Mouse (Mus musculus): ENCODE data around the gene Mxra7.
A peak's percentile ranks its signal among the peaks of the same experiment; 100 is the strongest.

Gene Mxra7

GRCm38 (mm10) chr11:116814884-116815415, 12.9 kb downstream of the Mxra7 start:
- DNase-seq, result no peak

- peak; percentile 38 for DNase-seq
Observed at GRCm38 (mm10) chr11:116814076-116814883, 13.6 kb downstream of the Mxra7 start.

- DNase-seq, result peak; percentile 34
Observed at GRCm38 (mm10) chr11:116813610-116814009, 14.2 kb downstream of the Mxra7 start.

GRCm38 (mm10) chr11:116812793-116813529, 14.9 kb downstream of the Mxra7 start:
- DNase-seq, result peak; percentile 58

DNA sequence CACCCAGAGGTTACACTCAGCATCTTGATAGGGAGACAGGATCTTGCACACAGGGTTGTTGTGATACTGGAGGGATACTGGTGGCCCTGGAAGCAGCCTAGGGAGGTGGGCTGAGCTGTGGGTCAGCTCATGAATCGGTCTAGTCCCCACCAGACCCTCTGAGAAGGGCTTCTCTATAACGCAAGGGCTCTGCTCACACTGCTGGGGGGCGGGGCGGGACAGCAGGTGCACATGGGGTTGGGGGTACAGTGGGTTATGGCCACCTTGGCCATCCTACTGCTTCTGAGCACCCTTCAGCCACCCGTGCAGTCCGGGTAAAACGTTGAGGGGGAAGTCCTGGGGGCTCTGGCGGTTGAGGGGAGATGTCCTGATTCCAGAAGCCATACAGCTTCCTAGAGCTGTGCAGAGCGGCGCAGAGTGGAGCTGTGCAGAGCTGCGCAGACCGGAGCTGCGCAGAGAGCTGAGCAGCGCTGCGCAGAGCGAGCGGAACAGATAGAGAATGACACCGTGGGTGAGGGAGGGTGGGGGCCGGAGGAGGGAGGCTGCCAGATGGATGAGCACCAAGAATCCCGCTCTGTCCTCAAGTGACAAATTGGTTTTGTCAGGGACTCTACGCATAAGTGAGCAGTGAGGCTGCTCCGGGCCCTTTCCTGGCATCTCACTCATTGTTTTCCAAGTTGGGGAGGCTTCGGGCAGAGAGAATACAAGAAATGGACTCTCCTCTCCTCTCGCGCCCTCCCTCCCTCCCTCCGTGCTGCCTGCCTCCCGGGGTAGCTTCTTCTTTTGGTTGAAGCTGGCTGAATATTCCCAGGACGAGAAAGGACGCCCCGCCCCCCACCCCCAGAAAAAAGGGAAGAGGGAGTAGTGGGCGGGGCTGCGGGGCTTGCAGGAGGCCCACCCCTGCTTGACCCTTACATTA, 16.6 kb downstream of the Mxra7 start:
- DNase-seq, result peak; percentile 88

- no peak for DNase-seq
Observed at GRCm38 (mm10) chr11:116810528-116810927, 17.3 kb downstream of the Mxra7 start.

GRCm38 (mm10) chr11:116809520-116809919, 18.3 kb downstream of the Mxra7 start:
- peak; percentile 42 for DNase-seq

DNA sequence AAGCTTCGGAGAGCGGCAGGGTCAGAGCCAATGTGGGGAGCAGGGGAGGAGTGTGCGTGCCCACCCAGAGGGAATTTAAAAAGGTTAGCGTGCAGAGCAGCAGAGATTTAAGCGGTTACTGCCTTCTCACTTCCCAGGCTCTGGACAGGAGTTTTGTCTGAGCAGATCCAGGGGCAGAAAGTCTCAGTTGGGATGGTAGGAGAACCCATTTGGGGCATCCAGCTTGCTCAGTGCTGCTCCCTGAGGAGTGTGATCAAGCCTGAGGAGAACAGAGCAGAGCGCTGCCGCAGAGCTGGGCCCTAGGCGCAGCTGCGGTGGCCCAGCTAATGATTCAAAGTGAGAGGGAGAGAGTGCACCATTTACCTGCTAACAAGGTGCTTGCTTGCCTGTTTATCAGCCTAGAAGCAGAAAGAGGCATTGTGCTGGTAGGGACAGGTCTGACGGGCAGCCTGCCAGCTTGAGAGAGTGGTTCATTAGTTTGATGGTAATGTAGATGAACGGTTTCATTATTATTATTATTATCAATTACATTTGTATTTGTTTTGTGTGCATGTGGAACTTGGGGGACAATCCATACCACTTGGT, 18.9 kb downstream of the Mxra7 start:
- no peak for DNase-seq

DNA sequence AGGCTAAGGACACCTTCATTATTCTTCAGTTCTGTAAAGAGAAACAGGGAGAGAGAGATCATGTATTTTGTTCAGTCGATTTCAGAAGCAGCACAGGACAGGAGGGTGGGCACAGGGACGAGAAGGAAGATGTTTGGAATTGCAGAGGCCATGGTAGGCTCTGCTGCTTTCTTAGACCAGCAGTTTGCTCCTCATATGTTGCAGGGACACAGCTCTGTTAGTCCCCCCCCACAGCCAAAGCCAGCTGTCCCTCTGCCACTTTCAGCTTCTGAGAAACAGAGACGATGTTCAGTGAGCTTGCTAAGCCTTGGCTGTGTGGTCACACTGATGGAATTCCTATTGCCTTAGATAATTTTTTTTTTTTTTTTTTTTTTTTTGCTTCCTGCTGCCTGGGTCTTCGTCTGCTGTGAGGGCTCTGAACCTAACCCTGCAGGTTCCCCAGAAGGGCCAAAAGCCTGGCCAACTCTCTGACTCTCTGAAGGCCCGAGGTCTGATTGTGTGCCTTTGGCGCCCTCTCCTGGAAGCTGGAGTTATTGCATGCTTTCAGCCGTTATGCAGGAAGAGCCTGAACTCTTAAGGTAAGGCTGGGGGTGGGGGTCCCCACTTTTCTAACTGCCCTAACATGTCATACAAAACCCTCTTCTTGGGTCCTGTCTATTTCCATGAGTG, 19.8 kb downstream of the Mxra7 start:
- DNase-seq, result peak; percentile 83

DNA sequence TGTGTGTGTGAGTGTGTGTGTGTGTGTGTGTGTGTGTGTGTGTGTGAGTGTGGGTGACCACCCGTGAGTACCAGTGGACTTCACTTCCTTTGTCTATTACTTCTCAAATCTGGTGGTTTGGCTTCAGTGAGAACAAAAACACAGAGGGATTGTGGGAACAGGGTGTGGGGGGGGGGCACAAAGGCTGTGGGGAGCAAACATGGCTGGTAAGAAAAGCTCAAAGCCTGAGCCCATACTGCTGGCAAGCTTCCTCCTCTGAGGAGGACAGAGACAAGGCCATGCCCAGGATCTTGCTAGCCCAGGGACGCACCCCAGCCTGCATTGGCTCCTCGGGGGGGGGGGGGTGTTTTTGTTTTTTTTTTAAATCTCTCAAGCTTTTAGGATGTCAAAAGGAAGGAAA, 20.3 kb downstream of the Mxra7 start:
- DNase-seq, result no peak

DNA sequence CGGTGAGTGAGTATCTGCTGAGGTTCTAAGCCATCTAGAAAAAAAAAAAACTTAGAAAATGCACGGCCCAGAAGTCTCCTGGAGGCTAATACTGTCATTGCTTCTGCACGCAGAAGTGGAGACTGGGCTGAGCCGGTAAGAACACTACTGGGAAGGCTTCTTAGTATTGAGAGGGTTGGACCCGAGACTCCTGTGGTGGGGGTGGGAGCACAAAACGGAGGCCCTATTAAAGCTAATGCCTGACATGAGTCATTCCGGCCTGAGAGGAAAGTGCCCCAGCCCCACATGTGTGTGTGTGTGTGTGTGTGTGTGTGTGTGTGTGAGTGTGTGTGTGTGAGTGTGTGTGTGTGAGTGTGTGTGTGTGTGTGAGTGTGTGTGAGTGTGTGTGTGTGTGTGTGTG, 20.7 kb downstream of the Mxra7 start:
- DNase-seq, result no peak

DNA sequence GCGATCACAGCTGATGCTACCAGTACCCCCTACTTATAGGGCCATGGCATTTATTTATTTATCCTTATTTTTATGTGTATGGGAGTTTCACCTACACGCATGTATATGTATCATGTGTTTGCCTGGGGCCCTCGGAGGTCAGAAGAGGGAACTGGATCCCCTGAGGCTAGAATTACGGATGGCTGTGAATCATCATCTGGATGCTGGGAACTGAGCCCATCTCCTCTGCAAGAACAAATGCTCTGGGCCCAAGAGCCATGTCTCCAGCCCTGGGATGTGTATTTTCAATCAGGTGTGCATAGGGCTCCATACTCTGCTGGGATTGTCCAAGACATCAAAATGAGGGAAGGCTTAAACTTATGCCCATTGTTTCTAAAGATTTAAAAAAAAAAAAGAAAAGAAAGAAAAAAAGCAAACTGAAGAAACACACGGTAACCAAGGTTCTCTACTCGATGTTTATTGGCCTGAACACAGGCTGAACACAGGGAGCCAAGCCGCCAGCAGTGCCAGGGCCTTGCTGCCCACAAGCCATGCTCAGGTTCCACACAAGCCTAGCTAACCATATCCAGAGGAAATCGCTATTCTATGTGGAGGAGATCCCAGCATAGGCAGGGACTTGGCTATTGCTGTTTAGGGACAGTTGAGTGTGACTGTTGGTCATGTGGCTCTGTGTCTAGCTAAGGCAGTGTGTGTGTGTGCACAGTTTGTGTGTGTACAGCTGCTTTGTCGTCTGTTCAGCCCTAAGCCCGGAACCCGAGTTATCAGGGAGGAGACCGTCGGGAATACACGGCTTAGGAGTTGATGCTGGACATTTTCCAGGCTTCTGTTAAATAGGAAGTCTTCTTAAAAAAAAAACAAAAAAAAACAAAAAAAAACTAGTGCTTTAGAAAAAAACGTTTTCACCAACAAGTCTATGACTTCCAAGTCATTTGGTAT, 21.4 kb downstream of the Mxra7 start:
- DNase-seq, result no peak

DNA sequence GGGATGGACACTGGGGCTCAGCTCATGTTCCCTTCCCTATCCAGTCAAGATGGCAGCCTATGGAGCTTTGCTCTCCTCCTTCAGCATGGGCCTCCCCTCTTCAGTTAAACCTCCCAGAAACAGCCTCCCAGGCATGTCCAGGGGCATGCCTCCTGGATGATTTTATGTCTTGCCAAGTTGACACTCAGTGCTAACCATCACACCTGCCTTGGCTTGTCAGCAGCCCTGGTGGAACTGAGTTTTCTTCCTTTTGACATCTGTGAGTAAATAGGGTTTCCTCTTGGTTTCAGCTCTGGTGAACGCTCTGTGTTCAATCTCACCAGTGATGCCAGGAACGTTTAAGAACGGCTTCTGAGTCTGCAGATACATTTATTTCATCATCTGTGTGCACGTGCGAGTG, 25.1 kb downstream of the Mxra7 start:
- no peak for DNase-seq

DNA sequence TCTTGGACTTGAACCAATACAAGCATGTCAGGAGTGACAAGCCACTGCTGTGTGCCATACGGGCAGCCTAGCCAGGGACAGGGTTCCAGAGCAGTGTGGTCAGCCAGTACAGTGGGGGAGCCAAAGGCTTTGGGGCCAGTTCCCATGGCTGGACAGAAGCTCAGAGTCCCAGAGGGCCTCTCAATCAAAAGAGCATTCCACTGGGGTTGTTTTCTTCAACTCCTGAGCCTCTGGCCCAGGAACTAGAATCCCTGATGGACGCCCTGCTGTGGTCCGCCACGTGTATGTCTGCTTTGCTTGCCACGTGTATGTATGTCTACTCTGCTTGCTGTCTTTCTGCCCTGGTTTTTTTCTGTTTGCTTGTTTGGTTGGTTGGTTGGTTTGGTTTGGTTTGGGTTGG, 26.7 kb downstream of the Mxra7 start:
- DNase-seq, result no peak

DNA sequence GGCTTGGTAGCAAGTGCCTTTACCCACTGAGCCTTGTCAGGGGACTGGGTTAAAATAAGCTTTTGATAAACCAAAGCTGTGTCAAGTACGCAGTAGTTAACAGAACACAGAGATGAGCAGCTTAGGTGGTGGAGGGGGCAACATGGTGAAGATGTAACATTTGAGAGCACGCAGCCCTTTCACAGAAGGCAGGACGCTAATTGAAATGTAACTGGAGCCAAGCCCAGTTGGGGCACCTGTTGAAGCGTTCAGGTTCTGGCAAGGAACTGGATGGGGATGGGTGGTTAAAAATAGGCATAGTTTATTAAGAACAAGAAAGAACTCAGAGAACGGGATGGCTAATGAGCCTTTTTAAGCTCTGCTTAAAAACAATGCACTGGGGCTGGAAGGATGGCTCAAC, 28.5 kb downstream of the Mxra7 start:
- DNase-seq, result no peak

GRCm38 (mm10) chr11:116784221-116784620, 43.6 kb downstream of the Mxra7 start:
- no peak for DNase-seq

DNA sequence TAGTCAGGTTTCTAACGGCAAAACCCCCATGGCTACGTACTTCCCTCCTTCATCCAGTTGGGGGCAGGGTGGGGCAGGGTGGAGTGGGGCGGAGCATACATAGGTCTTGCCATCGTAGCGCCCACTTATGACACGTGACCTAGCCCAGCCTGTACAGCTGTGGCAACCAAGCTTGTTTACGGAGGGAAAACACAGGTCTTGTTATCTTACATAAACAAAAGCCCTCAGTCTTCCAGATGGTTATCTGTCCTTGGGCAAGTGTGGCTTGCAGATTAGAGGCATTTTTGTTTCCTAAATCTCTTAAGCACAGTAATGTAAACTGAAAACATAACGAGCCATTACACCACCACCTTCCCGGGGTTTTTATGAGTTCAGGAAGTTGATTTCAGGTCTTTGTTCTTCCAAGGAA, 45.1 kb downstream of the Mxra7 start:
- no peak for DNase-seq

DNA sequence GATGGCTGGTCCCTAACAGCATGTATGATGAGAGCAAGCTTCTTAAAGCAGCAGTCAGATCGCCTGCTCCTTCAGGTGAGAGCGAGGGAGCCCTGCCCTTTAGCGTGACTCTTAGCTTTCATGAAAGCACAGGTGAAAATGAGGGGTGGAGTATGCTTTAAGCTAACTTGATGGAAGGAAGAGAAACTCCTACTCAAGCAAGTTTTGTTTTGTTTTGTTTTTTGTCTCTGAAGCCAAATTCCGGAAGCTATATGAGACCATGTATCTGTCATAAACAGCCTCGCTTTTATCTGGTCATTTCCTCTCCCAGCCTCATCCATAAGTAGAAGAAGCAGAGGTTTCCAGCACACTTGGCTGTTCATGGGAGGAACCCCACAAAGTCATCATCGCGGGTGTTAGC, 52.4 kb downstream of the Mxra7 start, which contains the start of gene St6galnac1:
St6galnac1 (minus strand) TSS at position 101 of the 400 bp plus-strand sequence.
- no peak for DNase-seq

- no peak for DNase-seq
Observed at GRCm38 (mm10) chr11:116773205-116773604, 54.6 kb downstream of the Mxra7 start.

DNA sequence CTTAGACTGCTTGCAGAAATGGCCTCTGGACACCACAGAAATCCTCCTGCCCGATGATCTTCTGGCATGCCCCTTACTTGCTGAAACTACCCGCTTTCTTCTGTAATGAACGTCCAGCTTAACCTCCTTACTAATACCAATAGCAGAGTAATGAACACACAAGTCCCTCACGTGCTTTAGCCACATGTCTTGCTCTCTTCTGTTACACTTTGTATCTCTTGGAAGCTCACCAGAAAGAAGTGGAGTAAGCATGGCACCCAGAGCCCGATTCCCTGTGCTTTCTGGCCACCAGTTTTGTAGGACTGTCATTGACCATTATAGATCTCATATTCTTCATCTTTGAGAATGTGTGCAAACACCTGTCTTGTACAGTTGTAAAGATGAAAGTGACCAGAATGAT, 58.0 kb downstream of the Mxra7 start:
- no peak for DNase-seq

DNA sequence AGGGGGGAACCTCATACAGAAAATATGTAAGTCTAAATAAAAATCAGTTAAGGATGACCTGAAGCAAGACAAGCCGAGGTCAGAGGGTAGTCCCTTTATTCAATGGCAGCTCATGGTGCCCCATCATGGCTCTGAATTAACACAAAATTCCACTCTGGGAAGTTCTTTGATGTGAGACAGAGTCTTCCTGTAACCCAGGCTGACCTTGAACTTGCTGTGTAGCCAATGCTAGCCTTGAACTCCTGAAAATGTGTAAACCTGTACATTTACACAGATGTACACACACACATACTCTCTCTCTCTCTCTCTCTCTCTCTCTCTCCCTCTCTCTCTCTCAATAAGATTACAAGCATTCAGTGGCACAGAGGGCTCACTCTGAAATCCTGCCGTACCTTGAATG, 62.9 kb downstream of the Mxra7 start:
- DNase-seq, result no peak
